8 mouse cellular contexts compared by ENCODE assay signal in genomic region chr7:19197985-19198384, GRCm38 (mm10). TPM values are rescaled to one million over a fixed set of nuclear protein-coding genes. Genes with fewer than 3 reads are reported as not detected.
DNase-seq lines count a peak whose midpoint lies in the region; ATAC-seq and TF ChIP-seq lines count a peak whose summit lies in the region.

No protein-coding gene starts in this region.

- H3K4me1 ChIP-seq in forebrain, postnatal 0 days (ENCODE audit: insufficient read depth) = no peaks in the 10 kb centered on the region
- 0 out of 2 replicates have a peak, but pooled peaks cover 7% of the 10 kb centered on the region for H3K4me1 ChIP-seq in forebrain, embryonic 10.5 days
- H3K4me1 ChIP-seq in liver, embryonic 14.5 days (replicated peaks; ENCODE audit: control insufficient read depth in 2 of 2, insufficient read depth in 2 of 2, low read length in 1 of 2) = no peaks in the 10 kb centered on the region; a peak in 1 of 4 replicates

- ATAC-seq in forebrain, postnatal 0 days = no peak
- no peak for ATAC-seq in liver, embryonic 14.5 days (ENCODE audit: insufficient read depth)

- 35% methylated on average over 2 of the region's 2 CpGs for WGBS in forebrain, postnatal 0 days
- WGBS in forebrain, embryonic 10.5 days = 36% methylated on average over 2 of the region's 2 CpGs
- WGBS in liver, embryonic 14.5 days (ENCODE audit: insufficient replicate concordance) = 32% methylated on average over 2 of the region's 2 CpGs

- H3K9me3 ChIP-seq in forebrain, postnatal 0 days (ENCODE audit: low read length) = no peaks in the 10 kb centered on the region
- H3K9me3 ChIP-seq in forebrain, embryonic 10.5 days = peaks cover 6% of the 10 kb centered on the region; the same call in 1 of the 2 replicates
- no peaks in the 10 kb centered on the region for H3K9me3 ChIP-seq in liver, embryonic 14.5 days (ENCODE audit: control insufficient read depth, low read length)

- H3K27ac ChIP-seq in forebrain, postnatal 0 days (ENCODE audit: low read depth, low read length) = no peak overlapping the region
- no peak overlapping the region for H3K27ac ChIP-seq in forebrain, embryonic 10.5 days
- H3K27ac ChIP-seq in liver, embryonic 14.5 days = no peak overlapping the region

- no peak overlapping the region for H3K9ac ChIP-seq in forebrain, postnatal 0 days
- H3K9ac ChIP-seq in liver, embryonic 14.5 days (replicated peaks) = no peak overlapping the region

- no peak for DNase-seq in forebrain, postnatal 0 days
- no peak for DNase-seq in forebrain, embryonic 10.5 days (ENCODE audit: extremely low spot score, low spot score)
- DNase-seq in spleen, adult 12 weeks (ENCODE audit: low spot score) = peak; percentile 35
- DNase-seq in spleen, postnatal 36 days (ENCODE audit: low spot score in 2 of 2) = no peak
- no peak for DNase-seq in liver, embryonic 14.5 days (ENCODE audit: low read depth in 3 of 3, low spot score in 3 of 3)
- DNase-seq in thymus, postnatal 25 days = peak; percentile 49
- no peak for DNase-seq in Muller cell, postnatal 12 days (ENCODE audit: inconsistent ontology term)
- no peak for DNase-seq in gastrocnemius, adult 18-20 months (ENCODE audit: low spot score)

- no peak overlapping the region for H3K4me2 ChIP-seq in forebrain, postnatal 0 days (ENCODE audit: low read depth)
- no peak overlapping the region for H3K4me2 ChIP-seq in liver, embryonic 14.5 days (ENCODE audit: low read depth)

- peaks cover 67% of the 10 kb centered on the region for H3K36me3 ChIP-seq in forebrain, postnatal 0 days (ENCODE audit: insufficient read depth)
- H3K36me3 ChIP-seq in forebrain, embryonic 10.5 days (replicated peaks) = peaks cover 77% of the 10 kb centered on the region
- H3K36me3 ChIP-seq in liver, embryonic 14.5 days (replicated peaks; ENCODE audit: control insufficient read depth, insufficient read depth, low read depth) = no peaks in the 10 kb centered on the region

- TF ChIP-seq CTCF in forebrain, postnatal 0 days (IDR thresholded peaks at IDR 0.05; ENCODE audit: low read depth) = peak; percentile 58
- peak; percentile 88 for TF ChIP-seq CTCF in liver, embryonic 14.5 days (IDR thresholded peaks at IDR 0.05; ENCODE audit: low read depth)

- no peak overlapping the region for H3K4me3 ChIP-seq in forebrain, postnatal 0 days (ENCODE audit: low read depth, low read length)
- H3K4me3 ChIP-seq in forebrain, embryonic 10.5 days = no peak overlapping the region
- H3K4me3 ChIP-seq in liver, embryonic 14.5 days (ENCODE audit: insufficient read depth in 1 of 2, low read depth in 2 of 2, low read length in 2 of 2) = no peak overlapping the region

- no peaks in the 10 kb centered on the region for H3K27me3 ChIP-seq in forebrain, postnatal 0 days (ENCODE audit: insufficient read depth, low read length)
- no peaks in the 10 kb centered on the region for H3K27me3 ChIP-seq in forebrain, embryonic 10.5 days (ENCODE audit: poor library complexity, severe bottlenecking)
- H3K27me3 ChIP-seq in liver, embryonic 14.5 days (ENCODE audit: control insufficient read depth, insufficient read depth, low read length) = no peaks in the 10 kb centered on the region

- TF ChIP-seq EP300 in liver, embryonic 14.5 days (IDR thresholded peaks at IDR 0.05; ENCODE audit: low read depth) = no peak

RNA-seq across cellular contexts. Expression of gene Gpr4, which starts 14.4 kb away (rescaled TPM):
- total RNA-seq in forebrain, postnatal 0 days (2014; rRNA removed) = 2.2 and 2.5 TPM in 2 replicates
- 5.9 and 6.0 TPM in 2 replicates for polyA plus RNA-seq in forebrain, postnatal 0 days (2015; fragmentation: Nextera tagmentation; extraction: Ambion mirVana)
- 1.6 and 2.0 TPM in 2 replicates for polyA plus RNA-seq in forebrain, embryonic 10.5 days (2016; fragmentation: Nextera tagmentation; extraction: Ambion mirVana)
- 0.35 and 0.53 TPM in 2 replicates for polyA plus RNA-seq in liver, embryonic 14.5 days (2012; rRNA removed)
- 0.10 and 0.23 TPM in 2 replicates for polyA plus RNA-seq in liver, embryonic 14.5 days (2014; fragmentation: Nextera tagmentation; extraction: Ambion mirVana)
- 1 to 10 TPM; 1.3 to 3.3 TPM for total RNA-seq in gastrocnemius, adult 18-20 months (2021)

RNA-seq across cellular contexts. Expression of gene Eml2, which starts 21.8 kb away (rescaled TPM):
- total RNA-seq in forebrain, postnatal 0 days (2014; rRNA removed) = 63.6 and 64.8 TPM in 2 replicates
- 7.9 and 9.9 TPM in 2 replicates for polyA plus RNA-seq in forebrain, postnatal 0 days (2015; fragmentation: Nextera tagmentation; extraction: Ambion mirVana)
- polyA plus RNA-seq in forebrain, embryonic 10.5 days (2016; fragmentation: Nextera tagmentation; extraction: Ambion mirVana) = 5.3 and 6.4 TPM in 2 replicates
- polyA plus RNA-seq in liver, embryonic 14.5 days (2012; rRNA removed) = 6.1 and 7.3 TPM in 2 replicates
- polyA plus RNA-seq in liver, embryonic 14.5 days (2014; fragmentation: Nextera tagmentation; extraction: Ambion mirVana) = 0.98 and 1.3 TPM in 2 replicates
- total RNA-seq in gastrocnemius, adult 18-20 months (2021) = 10 to 100 TPM; 13.9 to 15.0 TPM

RNA-seq across cellular contexts. Expression of gene Opa3, which starts 30.1 kb away (rescaled TPM):
- 32.2 and 34.4 TPM in 2 replicates for total RNA-seq in forebrain, postnatal 0 days (2014; rRNA removed)
- polyA plus RNA-seq in forebrain, postnatal 0 days (2015; fragmentation: Nextera tagmentation; extraction: Ambion mirVana) = 35.1 and 35.8 TPM in 2 replicates
- 50.7 and 51.4 TPM in 2 replicates for polyA plus RNA-seq in forebrain, embryonic 10.5 days (2016; fragmentation: Nextera tagmentation; extraction: Ambion mirVana)
- 8.3 and 9.1 TPM in 2 replicates for polyA plus RNA-seq in liver, embryonic 14.5 days (2012; rRNA removed)
- polyA plus RNA-seq in liver, embryonic 14.5 days (2014; fragmentation: Nextera tagmentation; extraction: Ambion mirVana) = 12.8 and 14.6 TPM in 2 replicates
- total RNA-seq in gastrocnemius, adult 18-20 months (2021) = 10 to 100 TPM; 41.3 to 47.1 TPM

RNA-seq across cellular contexts. Expression of gene Gipr, which starts 32.1 kb away (rescaled TPM):
- 16.9 and 20.2 TPM in 2 replicates for total RNA-seq in forebrain, postnatal 0 days (2014; rRNA removed)
- 5.3 and 8.0 TPM in 2 replicates for polyA plus RNA-seq in forebrain, postnatal 0 days (2015; fragmentation: Nextera tagmentation; extraction: Ambion mirVana)
- 0.22 and 0.25 TPM in 2 replicates for polyA plus RNA-seq in forebrain, embryonic 10.5 days (2016; fragmentation: Nextera tagmentation; extraction: Ambion mirVana)
- 0.05 and 0.16 TPM in 2 replicates for polyA plus RNA-seq in liver, embryonic 14.5 days (2012; rRNA removed)
- polyA plus RNA-seq in liver, embryonic 14.5 days (2014; fragmentation: Nextera tagmentation; extraction: Ambion mirVana) = 0.10 TPM in 1 of 2 replicates, not detected in the other
- not detected for total RNA-seq in gastrocnemius, adult 18-20 months (2021)

RNA-seq across cellular contexts. Expression of gene Snrpd2, which starts 48.5 kb away (rescaled TPM):
- total RNA-seq in forebrain, postnatal 0 days (2014; rRNA removed) = 50.0 and 88.1 TPM in 2 replicates
- polyA plus RNA-seq in forebrain, postnatal 0 days (2015; fragmentation: Nextera tagmentation; extraction: Ambion mirVana) = 124 and 172 TPM in 2 replicates
- 183 and 193 TPM in 2 replicates for polyA plus RNA-seq in forebrain, embryonic 10.5 days (2016; fragmentation: Nextera tagmentation; extraction: Ambion mirVana)
- polyA plus RNA-seq in liver, embryonic 14.5 days (2012; rRNA removed) = 40.7 and 67.5 TPM in 2 replicates
- 75.3 and 76.0 TPM in 2 replicates for polyA plus RNA-seq in liver, embryonic 14.5 days (2014; fragmentation: Nextera tagmentation; extraction: Ambion mirVana)
- 10 to 100 TPM; 50.5 to 55.4 TPM for total RNA-seq in gastrocnemius, adult 18-20 months (2021)

Comparison
In these comparisons a context has a peak if more than half of its experiments do, and no peak if none do; other contexts are left out.
1. DNase-seq: peak in spleen, adult 12 weeks (single experiment) and thymus, postnatal 25 days (single experiment); none in forebrain, postnatal 0 days (single experiment), forebrain, embryonic 10.5 days (single experiment), spleen, postnatal 36 days (0 of 2), liver, embryonic 14.5 days (0 of 3), Muller cell, postnatal 12 days (single experiment) and gastrocnemius, adult 18-20 months (single experiment).